Mouse (Mus musculus): ENCODE measurements around the gene Pygl.

- no peak for TF ChIP-seq CTCF (conservative IDR thresholded peaks at IDR 0.05; ENCODE audit: low read length)
- no peak for TF ChIP-seq POU5F1 (IDR thresholded peaks at IDR 0.05; ENCODE audit: borderline replicate concordance, low read length)
Measured at GRCm38 (mm10) chr12:70213601-70214000, 17.7 kb downstream of the Pygl start.

Measured in E14TG2a.4 (cell line).